Mouse (Mus musculus) erythroblast, embryonic 14.5 days (primary cell): ENCODE data around the gene Shb.

ENCODE experiments used
- GATA1 ChIP-seq: IDR thresholded peaks from 2 replicates; pipeline ENCODE4 v1.6.1; 2012; ENCODE audit warnings: low read length, inconsistent platforms, mixed read lengths
- TAL1 ChIP-seq: IDR thresholded peaks from 3 replicates; pipeline ENCODE4 v1.6.1; 2012; ENCODE audit warnings: low read length, inconsistent platforms, mixed read lengths

GRCm38 (mm10) chr4:45405315-45405714, 127.0 kb downstream of the Shb start:
- TF ChIP-seq GATA1 (no peak), TAL1 (no peak)
